Mouse (Mus musculus): ENCODE data around the gene Adra1b.

DNA sequence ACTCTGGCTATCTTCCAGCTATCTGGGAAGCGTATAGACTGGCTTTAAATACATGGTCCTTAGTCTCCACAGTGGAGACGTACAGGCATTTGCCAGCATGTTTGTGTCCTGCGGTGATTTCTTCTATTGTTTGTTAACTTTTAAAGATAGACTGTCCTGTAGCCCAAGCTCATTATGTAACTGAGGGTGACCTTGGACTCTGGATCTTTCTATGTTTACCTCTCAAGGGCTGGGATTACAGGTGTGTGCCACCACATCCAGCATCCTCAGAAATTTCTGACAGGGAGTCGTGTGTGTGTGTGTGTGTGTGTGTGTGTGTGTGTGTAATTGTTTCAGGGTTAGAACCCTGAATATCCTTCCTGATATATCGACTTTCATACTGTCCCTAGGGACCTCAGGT, 117.9 kb downstream of the Adra1b start:
- TF ChIP-seq TAL1 (IDR thresholded peaks at IDR 0.05; ENCODE audit: low read length) = no peak
- no peak for TF ChIP-seq GATA1 (IDR thresholded peaks at IDR 0.05; ENCODE audit: low read length)
